Mouse (Mus musculus) layer of hippocampus, postnatal 36 days (tissue): Measurements from ENCODE around the gene Rin2. TPM values are rescaled to one million over a fixed set of nuclear protein-coding genes. Genes with fewer than 3 reads are reported as not detected.
"Not testable (repeated sequence)": the region's sequence is repeated elsewhere in the genome, so short reads cannot be mapped to it uniquely, and the experiment has no call there.

Source experiments
- DNase-seq, 2 experiments: peaks; one replicate each; pipeline ENCODE4 v3.0.0; 2022
- total RNA-seq, 2 experiments: library from RNA; stranded (reverse); gene quantifications; 2 replicates each; pipeline ENCODE4 v1.2.3; 2021

The Rin2 gene
- total RNA-seq, 2 experiments from 2014 or later = 22.3 to 40.7 TPM

- no peak for DNase-seq
These were observed 191.2 kb downstream of the Rin2 start for GRCm38 (mm10) chr2:145866238-145866637.

- no peak for DNase-seq
These were observed 191.9 kb downstream of the Rin2 start for GRCm38 (mm10) chr2:145866695-145867449.

- DNase-seq = no peak
These were observed 196.3 kb downstream of the Rin2 start for GRCm38 (mm10) chr2:145871308-145871707.

- DNase-seq = no peak
These were observed 197.1 kb downstream of the Rin2 start for GRCm38 (mm10) chr2:145872099-145872498.

- no peak for DNase-seq
These were observed 198.9 kb downstream of the Rin2 start for GRCm38 (mm10) chr2:145873953-145874352.

GRCm38 (mm10) chr2:145874879-145875482 is 200.0 kb downstream of the Rin2 start:
- no peak for DNase-seq

GRCm38 (mm10) chr2:145877191-145877590 is 202.2 kb downstream of the Rin2 start:
- DNase-seq = no peak

GRCm38 (mm10) chr2:145880887-145881747 is 206.1 kb downstream of the Rin2 start:
- no peak for DNase-seq

- no peak for DNase-seq
These were observed 206.9 kb downstream of the Rin2 start for GRCm38 (mm10) chr2:145881932-145882331.

GRCm38 (mm10) chr2:145882398-145882797 is 207.4 kb downstream of the Rin2 start:
- DNase-seq = no peak

- DNase-seq = no peak
These were observed 209.3 kb downstream of the Rin2 start for GRCm38 (mm10) chr2:145884036-145884912.

- DNase-seq = no peak
These were observed 210.1 kb downstream of the Rin2 start for GRCm38 (mm10) chr2:145884913-145885785.

- no peak for DNase-seq
These were observed 213.1 kb downstream of the Rin2 start for GRCm38 (mm10) chr2:145887937-145888765.

- peak in 1 of 2 experiments; percentile 30 for DNase-seq
These were observed 213.9 kb downstream of the Rin2 start for GRCm38 (mm10) chr2:145888766-145889480.

- no peak for DNase-seq
These were observed 215.6 kb downstream of the Rin2 start for GRCm38 (mm10) chr2:145890571-145890970.

- no peak for DNase-seq
These were observed 218.7 kb downstream of the Rin2 start for GRCm38 (mm10) chr2:145893756-145894155.

GRCm38 (mm10) chr2:145898106-145898505 is 223.1 kb downstream of the Rin2 start:
- DNase-seq = no peak

- not testable (repeated sequence) for DNase-seq
These were observed 225.3 kb downstream of the Rin2 start for GRCm38 (mm10) chr2:145900318-145900717.

GRCm38 (mm10) chr2:145901861-145902260 is 226.8 kb downstream of the Rin2 start, which contains the start of gene Naa20:
Gene Naa20 (plus strand): TSS chr2:145902099.
- no peak for DNase-seq
